Mouse (Mus musculus): Measurements from ENCODE around the gene Stpg2.

Gene Stpg2

DNA sequence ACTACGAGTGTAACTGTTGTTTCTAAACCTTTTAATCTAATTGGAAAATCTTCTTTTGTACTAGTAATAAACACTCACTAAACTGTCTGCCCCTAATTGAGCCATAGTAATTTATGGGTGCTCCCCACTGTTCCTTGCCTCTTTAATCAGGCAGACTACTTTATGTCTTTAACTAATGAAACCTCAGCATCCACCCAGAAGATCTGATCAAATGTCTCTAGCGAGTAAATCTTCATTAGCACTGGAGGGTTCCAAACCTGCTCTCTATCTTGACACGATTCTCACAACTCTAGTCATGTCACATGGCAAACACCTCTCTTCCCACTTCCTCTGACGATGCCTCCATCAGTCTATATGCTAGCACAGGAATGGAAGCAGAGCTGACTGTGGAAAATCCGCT lies 523.8 kb downstream of the Stpg2 start:
- DNase-seq (ENCODE audit: extremely low read depth, low read depth, low spot score): no peak

DNA sequence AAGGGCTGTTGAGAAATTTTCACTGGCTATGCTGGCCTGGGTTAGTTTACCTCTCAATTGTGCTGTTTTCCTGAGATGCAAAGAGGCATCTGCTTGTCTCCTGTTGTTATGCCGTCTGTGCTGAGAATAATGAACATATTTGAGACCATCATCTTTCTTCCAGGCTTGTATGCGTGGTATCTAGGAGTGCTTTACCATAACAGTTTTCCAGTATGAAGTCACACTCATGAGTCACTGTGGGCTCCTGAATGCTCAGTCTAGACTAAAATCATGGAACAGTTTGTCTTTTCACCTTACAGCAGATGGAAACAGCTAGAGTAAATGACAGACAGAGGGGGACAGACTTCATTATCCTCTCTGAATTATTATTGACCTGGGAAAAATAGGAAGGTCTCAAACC lies 527.7 kb downstream of the Stpg2 start:
- DNase-seq (ENCODE audit: extremely low read depth, low read depth, low spot score): no peak

DNA sequence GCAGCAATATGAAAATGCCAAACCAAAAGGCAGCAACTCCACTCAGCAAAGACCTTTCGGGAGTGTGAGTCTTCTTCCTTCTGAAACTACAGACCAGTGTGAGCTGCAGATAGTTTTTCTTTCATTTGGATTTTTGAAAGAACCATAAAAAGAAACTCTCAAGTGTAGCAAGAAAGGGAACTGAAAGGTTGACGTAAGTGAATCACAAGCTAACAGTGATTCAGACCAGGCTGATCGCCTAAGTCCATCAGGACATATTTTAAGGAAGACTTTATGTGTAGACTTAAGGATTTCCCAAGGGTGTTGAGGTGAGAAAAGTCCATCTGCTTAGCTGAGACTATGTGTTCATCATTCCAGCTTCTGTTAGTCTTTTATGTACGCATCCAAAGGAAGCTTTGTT lies 533.9 kb downstream of the Stpg2 start:
- no peak for DNase-seq (ENCODE audit: extremely low read depth, low read depth, low spot score)

All from fat pad, adult 2 months (tissue).